Mouse (Mus musculus) bone marrow, adult 2 months (tissue): ENCODE results near the gene Bcr.

Experiments
- CTCF ChIP-seq: fragments of 200-500 bp; IDR thresholded peaks from 2 replicates; pipeline ENCODE4 v1.5.1; 2011; ENCODE audit warnings: low read length, control low read depth; ENCODE audit not compliant: control insufficient read depth, insufficient read depth
- POLR2A ChIP-seq: fragments of 200-500 bp; IDR thresholded peaks from 2 replicates; pipeline ENCODE4 v1.6.1; 2011; ENCODE audit warnings: low read depth, mild to moderate bottlenecking, control low read depth, low read length, borderline replicate concordance; ENCODE audit not compliant: control insufficient read depth

- TF ChIP-seq POLR2A = no peak
- no peak for TF ChIP-seq CTCF
These were observed 164.2 kb downstream of the Bcr start for GRCm38 (mm10) chr10:75224630-75225029.
